Mouse (Mus musculus) cerebellum, adult 2 months (tissue): ENCODE data around the gene Sorl1. TPM values are rescaled to one million over a fixed set of nuclear protein-coding genes. Genes with fewer than 3 reads are reported as not detected.

ENCODE experiments used
- DNase-seq, 2 experiments: peaks; one replicate each; pipeline ENCODE4 v3.0.0; 2021
- H3K27ac ChIP-seq: fragments of 200-500 bp; 2 replicates; pipeline ENCODE4 v1.5.1; 2012; ENCODE audit warnings: low read length, control low read depth, inconsistent platforms; ENCODE audit not compliant: insufficient read depth
- H3K27me3 ChIP-seq: fragments of 200-500 bp; 2 replicates; pipeline ENCODE4 v1.6.1; 2012; ENCODE audit warnings: inconsistent platforms, mild to moderate bottlenecking, low read length, moderate library complexity; ENCODE audit not compliant: control insufficient read depth, insufficient read depth
- H3K4me1 ChIP-seq: fragments of 200-500 bp; 2 replicates; pipeline ENCODE4 v1.6.1; 2011; ENCODE audit warnings: low read length; ENCODE audit not compliant: control insufficient read depth, insufficient read depth
- H3K4me3 ChIP-seq: fragments of 200-500 bp; replicated peaks from 2 replicates; pipeline ENCODE3; 2011; ENCODE audit warnings: mild to moderate bottlenecking, low read depth, low read length, control low read depth; ENCODE audit not compliant: insufficient read depth
- CTCF ChIP-seq: fragments of 200-500 bp; IDR thresholded peaks from 2 replicates; pipeline ENCODE4 v1.5.1; 2011; ENCODE audit warnings: low read depth, mild to moderate bottlenecking, control low read depth, low read length, moderate library complexity, borderline replicate concordance; ENCODE audit not compliant: insufficient read depth
- POLR2A ChIP-seq: fragments of 200-500 bp; IDR thresholded peaks from 2 replicates; pipeline ENCODE4 v1.6.1; 2011; ENCODE audit warnings: low read length, control low read depth, borderline replicate concordance; ENCODE audit not compliant: insufficient read depth
- WGBS: fragments of 180-500 bp; shearing (Covaris S2); methylation state at CpG from one replicate; pipeline ENCODE4 v1.1.7; 2018; 5-methylcytosine and 5-hydroxymethylcytosine counted together
- polyA plus RNA-seq: library from polyadenylated mRNA; depleted of rRNA; stranded (reverse); fragments of >200 nt; gene quantifications from 2 replicates; pipeline ENCODE4 v1.2.3, GENCODE M21; 2012

The Sorl1 gene
- polyA plus RNA-seq, 1 experiment = 169 TPM

- no peak overlapping the region for H3K27ac ChIP-seq
- no peak for TF ChIP-seq POLR2A
- no peak for TF ChIP-seq CTCF
- H3K27me3 ChIP-seq = no peaks in the 10 kb centered on the region
- WGBS = 88% methylated on average over 5 of the region's 5 CpGs
- H3K4me3 ChIP-seq = no peak overlapping the region
- H3K4me1 ChIP-seq = peaks cover 13% of the 10 kb centered on the region
- no peak for DNase-seq
These were observed 13.5 kb upstream of the Sorl1 start for GRCm38 (mm10) chr9:42137578-42137977.

GRCm38 (mm10) chr9:42130793-42131760 is 7.0 kb upstream of the Sorl1 start:
- TF ChIP-seq POLR2A = no peak
- TF ChIP-seq CTCF = no peak
- peak; percentile 91 to 95 for DNase-seq
- Histone ChIP-seq H3K4me1 (peaks cover 21% of the 10 kb centered on the region), H3K27me3 (no peaks in the 10 kb centered on the region), H3K27ac (peak overlapping the region; percentile 55; the same call in 1 of the 2 replicates), H3K4me3 (no peak overlapping the region)
- 27% methylated on average over 13 of the region's 13 CpGs for WGBS

GRCm38 (mm10) chr9:42127983-42128382 is 3.9 kb upstream of the Sorl1 start:
- no peak for DNase-seq
- no peak overlapping the region for H3K27ac ChIP-seq
- no peak overlapping the region for H3K4me3 ChIP-seq
- H3K27me3 ChIP-seq = no peaks in the 10 kb centered on the region
- TF ChIP-seq CTCF (no peak), POLR2A (no peak)
- peaks cover 22% of the 10 kb centered on the region; the same call in 1 of the 2 replicates for H3K4me1 ChIP-seq
- WGBS = 90% methylated on average over 5 of the region's 5 CpGs

- 76% methylated on average over 9 of the region's 9 CpGs for WGBS
- peak; percentile 26 to 29 for DNase-seq
- TF ChIP-seq POLR2A (no peak), CTCF (no peak)
- no peak overlapping the region for H3K27ac ChIP-seq
- H3K4me3 ChIP-seq = no peak overlapping the region
- H3K4me1 ChIP-seq = peaks cover 13% of the 10 kb centered on the region
- H3K27me3 ChIP-seq = no peaks in the 10 kb centered on the region
These were observed 1.3 kb upstream of the Sorl1 start for GRCm38 (mm10) chr9:42125262-42125982.

- Histone ChIP-seq H3K27me3 (no peaks in the 10 kb centered on the region), H3K4me3 (peak overlapping the region; percentile 99), H3K4me1 (peaks cover 27% of the 10 kb centered on the region), H3K27ac (peak overlapping the region; percentile 99)
- TF ChIP-seq CTCF = no peak
- TF ChIP-seq POLR2A = no peak
- 3% methylated on average over 11 of the region's 11 CpGs for WGBS
- DNase-seq = peak; percentile 33 to 58
These were observed 893 bp downstream of the Sorl1 start for GRCm38 (mm10) chr9:42123204-42123603.

GRCm38 (mm10) chr9:42122441-42122840 is 1.7 kb downstream of the Sorl1 start:
- Histone ChIP-seq H3K27ac (peak overlapping the region; percentile 99), H3K4me1 (peaks cover 31% of the 10 kb centered on the region), H3K4me3 (peak overlapping the region; percentile 99), H3K27me3 (no peaks in the 10 kb centered on the region)
- peak; percentile 42 to 50 for DNase-seq
- 12% methylated on average over 6 of the region's 6 CpGs for WGBS
- TF ChIP-seq POLR2A = no peak
- no peak for TF ChIP-seq CTCF

GRCm38 (mm10) chr9:42121631-42122354 is 2.3 kb downstream of the Sorl1 start:
- H3K27ac ChIP-seq = peak overlapping the region; percentile 99

More at GRCm38 (mm10) chr9:42121631-42122354, 2.3 kb downstream of the Sorl1 start:
- H3K4me1 ChIP-seq = peaks cover 37% of the 10 kb centered on the region
- peak; percentile 62 to 68 for DNase-seq
- 23% methylated on average over 10 of the region's 10 CpGs for WGBS
- no peaks in the 10 kb centered on the region for H3K27me3 ChIP-seq
- H3K4me3 ChIP-seq = peak overlapping the region; percentile 99
- TF ChIP-seq CTCF (no peak), POLR2A (no peak)
